Mouse (Mus musculus) heart, postnatal 4 days (tissue): Measurements from ENCODE around the gene Slc35b2. TPM values are rescaled to one million over a fixed set of nuclear protein-coding genes. Genes with fewer than 3 reads are reported as not detected.

Experiments used
- DNase-seq: peaks from one replicate; pipeline ENCODE4 v3.0.0; 2021
- total RNA-seq, 2 experiments: library from RNA; stranded (reverse); gene quantifications; 2 replicates each; pipeline ENCODE4 v1.2.3; 2021

Slc35b2 gene
- total RNA-seq, 2 experiments from 2014 or later: 37.3 to 39.2 TPM

GRCm38 (mm10) chr17:45600267-45600666 lies 36.6 kb downstream of the Slc35b2 start:
- no peak for DNase-seq

- DNase-seq: no peak
Observed at GRCm38 (mm10) chr17:45601325-45601724, 37.7 kb downstream of the Slc35b2 start.

- DNase-seq: no peak
Observed at GRCm38 (mm10) chr17:45601877-45602304, 38.2 kb downstream of the Slc35b2 start, which contains the start of gene Mymx. Gene Mymx, minus strand, starts transcription at chr17:45602102.

GRCm38 (mm10) chr17:45602984-45603383 lies 39.3 kb downstream of the Slc35b2 start:
- DNase-seq: no peak

GRCm38 (mm10) chr17:45606992-45607879 lies 43.6 kb downstream of the Slc35b2 start:
- no peak for DNase-seq

GRCm38 (mm10) chr17:45608396-45608795 lies 44.7 kb downstream of the Slc35b2 start:
- no peak for DNase-seq

GRCm38 (mm10) chr17:45610144-45610866 lies 46.6 kb downstream of the Slc35b2 start:
- DNase-seq: peak; percentile 45

GRCm38 (mm10) chr17:45612008-45612407 lies 48.3 kb downstream of the Slc35b2 start:
- DNase-seq: no peak

GRCm38 (mm10) chr17:45612921-45613320 lies 49.2 kb downstream of the Slc35b2 start:
- DNase-seq: no peak

GRCm38 (mm10) chr17:45616046-45616650 lies 52.5 kb downstream of the Slc35b2 start:
- no peak for DNase-seq

GRCm38 (mm10) chr17:45616679-45617078 lies 53.0 kb downstream of the Slc35b2 start:
- DNase-seq: no peak

Other genes starting within 250 kb of the Slc35b2 start
- gene Cdc5l, start 130.1 kb upstream of the Slc35b2 start, total RNA-seq: 10 to 100 TPM; 52.4 to 54.4 TPM
- gene Spats1, start 88.5 kb upstream of the Slc35b2 start, total RNA-seq: under 1 TPM; 0.71 to 0.92 TPM
- gene Aars2, start 57.0 kb upstream of the Slc35b2 start, total RNA-seq: 10 to 100 TPM; 21.5 to 21.9 TPM
- not detected for gene Tcte1, start 40.4 kb upstream of the Slc35b2 start, total RNA-seq
- under 1 TPM; 0.20 to 0.24 TPM for gene Tmem151b, start 14.2 kb upstream of the Slc35b2 start, total RNA-seq
- 1 to 10 TPM; 1.5 to 1.9 TPM for gene Nfkbie, start 8.2 kb upstream of the Slc35b2 start, total RNA-seq
- 1,000 to 10,000 TPM; 1,093 to 1,133 TPM for gene Hsp90ab1, start 9.4 kb downstream of the Slc35b2 start, total RNA-seq
- gene Slc29a1, start 35.7 kb downstream of the Slc35b2 start, total RNA-seq: 10 to 100 TPM; 77.9 to 96.2 TPM
- gene Mymx, start 38.2 kb downstream of the Slc35b2 start, total RNA-seq: not detected
- gene Capn11, start 95.5 kb downstream of the Slc35b2 start, total RNA-seq: 1 to 10 TPM in 1 of 2 experiments, not detected in 1; 1.3 TPM
- gene Mrpl14, start 122.4 kb downstream of the Slc35b2 start, total RNA-seq: 10 to 100 TPM; 89.8 to 90.8 TPM
- gene Tmem63b, start 123.0 kb downstream of the Slc35b2 start, total RNA-seq: 10 to 100 TPM; 74.3 to 77.1 TPM
- gene 1600014C23Rik, start 170.0 kb downstream of the Slc35b2 start, total RNA-seq: under 1 TPM in 1 of 2 experiments, not detected in 1; 0.97 TPM